Mouse (Mus musculus) midbrain, embryonic 16.5 days (tissue): ENCODE measurements around the gene L1cam. TPM values are rescaled to one million over a fixed set of nuclear protein-coding genes. Genes with fewer than 3 reads are reported as not detected.

Experiments used
- ATAC-seq: fragments of 200-750 bp; cut with Nextera tagmentation; 2 replicates; pipeline ENCODE4 v1.8.0; 2017; ENCODE audit warnings: moderate TSS enrichment
- H3K27ac ChIP-seq: fragments of 300-500 bp; sonication (generic); 2 replicates; pipeline ENCODE4 v1.5.1; 2014; ENCODE audit warnings: mild to moderate bottlenecking, low read length, mixed read lengths
- H3K27me3 ChIP-seq: fragments of 300-500 bp; sonication (generic); 2 replicates; pipeline ENCODE4 v1.6.1; 2014; ENCODE audit warnings: low read depth, low read length, mixed read lengths; ENCODE audit not compliant: control insufficient read depth, insufficient read depth
- H3K36me3 ChIP-seq: fragments of 300-500 bp; sonication (generic); 2 replicates; pipeline ENCODE4 v1.6.1; 2014; ENCODE audit warnings: mild to moderate bottlenecking, low read length, moderate library complexity, mixed read lengths; ENCODE audit not compliant: control insufficient read depth, insufficient read depth
- H3K4me1 ChIP-seq: fragments of 300-500 bp; sonication (generic); 2 replicates; pipeline ENCODE4 v1.6.1; 2014; ENCODE audit warnings: mild to moderate bottlenecking, low read length, mixed read lengths; ENCODE audit not compliant: control insufficient read depth, insufficient read depth
- H3K4me2 ChIP-seq: fragments of 300-500 bp; sonication (generic); 2 replicates; pipeline ENCODE4 v1.6.1; 2014; ENCODE audit warnings: mild to moderate bottlenecking, low read length, mixed read lengths
- H3K4me3 ChIP-seq: fragments of 300-500 bp; sonication (generic); 2 replicates; pipeline ENCODE4 v1.5.1; 2014; ENCODE audit warnings: low read depth, mild to moderate bottlenecking, low read length, moderate library complexity, mixed read lengths
- H3K9ac ChIP-seq: fragments of 300-500 bp; sonication (generic); 2 replicates; pipeline ENCODE4 v1.6.1; 2014; ENCODE audit warnings: low read depth, low read length, mixed read lengths
- H3K9me3 ChIP-seq: fragments of 300-500 bp; sonication (generic); replicated peaks from 2 replicates; pipeline ENCODE4 v1.6.1; 2014; ENCODE audit warnings: mild to moderate bottlenecking, low read length, mixed read lengths; ENCODE audit not compliant: control insufficient read depth, poor library complexity, severe bottlenecking
- WGBS: fragments of 180-500 bp; shearing (Covaris S2); extraction: QIAGEN DNeasy Blood & Tissue Kit; methylation state at CpG from one replicate; pipeline ENCODE4 v1.1.7; 2014; 5-methylcytosine and 5-hydroxymethylcytosine counted together
- polyA plus RNA-seq: library from polyadenylated mRNA; unstranded; fragments of >200 nt; fragmentation: Nextera tagmentation; extraction: Ambion mirVana; gene quantifications from 2 replicates; pipeline ENCODE4 v1.2.1, GENCODE M21; 2015

The L1cam gene
- polyA plus RNA-seq, 1 experiment from 2014 or later: 134 TPM

DNA sequence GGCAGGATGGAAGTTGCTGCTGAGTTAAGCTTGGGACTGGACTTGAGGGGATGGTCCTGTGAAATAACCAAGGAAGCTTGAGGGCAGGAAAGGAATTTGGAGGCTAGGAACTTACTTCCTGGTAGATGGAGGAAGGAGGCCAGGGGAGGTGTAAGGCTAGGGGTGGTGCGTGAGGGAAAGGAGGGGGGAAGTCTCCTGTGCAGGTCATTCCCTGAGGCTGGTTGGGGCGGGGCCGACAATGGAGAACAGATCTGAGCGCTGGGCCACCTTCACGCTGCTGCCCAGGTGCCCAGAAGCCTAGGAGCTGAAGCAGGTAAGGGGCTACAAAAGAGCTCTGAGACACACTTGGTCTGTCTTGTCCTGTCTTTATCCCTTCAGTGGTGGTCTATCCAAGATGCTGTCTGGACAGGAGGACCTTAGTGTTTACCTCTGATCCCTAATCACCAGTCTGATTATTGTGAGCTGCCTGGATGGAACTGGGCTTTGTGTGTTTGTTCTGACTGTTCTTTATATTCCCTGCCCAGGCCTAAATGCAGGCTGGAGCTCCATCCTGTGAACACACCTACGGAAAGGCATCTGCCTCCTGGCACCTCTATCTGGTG is 4.3 kb downstream of the L1cam start, which contains the start of gene Avpr2:
Gene Avpr2, plus strand, starts transcription at position 552 of the 602 bp plus-strand sequence.
- H3K9ac ChIP-seq: no peak within 1 kb of the TSS
- no peak within 1 kb of the TSS for H3K27ac ChIP-seq
- no peaks in the 10 kb centered on the region for H3K9me3 ChIP-seq
- WGBS: 89% methylated on average over 6 of the region's 6 CpGs
- ATAC-seq: no peak
- no peaks in the 10 kb centered on the region for H3K4me1 ChIP-seq
- H3K4me3 ChIP-seq: no peak within 1 kb of the TSS
- no peak within 1 kb of the TSS for H3K4me2 ChIP-seq
- H3K36me3 ChIP-seq: no peaks in the 10 kb centered on the region
- no peaks in the 10 kb centered on the region for H3K27me3 ChIP-seq

- Histone ChIP-seq H3K4me1 (peaks cover 11% of the 10 kb centered on the region), H3K4me2 (peak overlapping the region; percentile 60), H3K27me3 (no peaks in the 10 kb centered on the region), H3K4me3 (peak overlapping the region; percentile 59; the same call in 1 of the 2 replicates), H3K36me3 (no peaks in the 10 kb centered on the region), H3K9me3 (no peaks in the 10 kb centered on the region), H3K27ac (peak overlapping the region; percentile 80; the same call in 1 of the 2 replicates), H3K9ac (peak overlapping the region; percentile 74; the same call in 1 of the 2 replicates)
- 23% methylated on average over 6 of the region's 6 CpGs for WGBS
- ATAC-seq: peak; percentile 25
Measured at GRCm38 (mm10) chrX:73881463-73881862, 14.4 kb downstream of the L1cam start.

DNA sequence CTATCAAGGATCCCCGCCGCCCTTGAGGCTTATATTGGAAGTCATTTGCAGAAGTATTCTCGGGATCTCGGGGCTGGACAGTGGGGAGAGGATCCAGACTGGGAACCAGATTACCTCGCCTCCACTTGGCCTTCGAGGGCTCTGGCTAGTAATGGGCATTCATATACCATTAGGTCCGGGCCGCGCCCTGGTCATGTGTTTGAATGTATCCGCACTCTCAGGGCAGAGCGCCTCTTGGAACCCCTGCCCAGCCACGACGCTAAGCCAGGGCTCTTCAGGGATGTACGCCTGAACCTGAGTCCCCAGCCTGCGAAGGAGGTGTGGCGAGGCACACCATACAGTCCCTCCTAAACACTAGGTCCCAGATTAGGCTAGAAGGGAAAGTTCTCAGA is 14.9 kb downstream of the L1cam start:
- Histone ChIP-seq H3K36me3 (no peaks in the 10 kb centered on the region), H3K4me1 (peaks cover 15% of the 10 kb centered on the region)
- WGBS: 14% methylated on average over 16 of the region's 16 CpGs

GRCm38 (mm10) chrX:73880194-73881035 is 15.5 kb downstream of the L1cam start:
- Histone ChIP-seq H3K9ac (peak overlapping the region; percentile 74), H3K9me3 (no peaks in the 10 kb centered on the region), H3K27ac (peak overlapping the region; percentile 80), H3K4me1 (peaks cover 15% of the 10 kb centered on the region), H3K4me2 (peak overlapping the region; percentile 60), H3K27me3 (no peaks in the 10 kb centered on the region), H3K4me3 (peak overlapping the region; percentile 59), H3K36me3 (no peaks in the 10 kb centered on the region)
- ATAC-seq: peak; percentile 62
- WGBS: 21% methylated on average over 31 of the region's 48 CpGs

More for the DNA sequence above, 14.9 kb downstream of the L1cam start:
- Histone ChIP-seq H3K4me3 (peak overlapping the region; percentile 59), H3K9ac (peak overlapping the region; percentile 74), H3K9me3 (no peaks in the 10 kb centered on the region), H3K27ac (peak overlapping the region; percentile 80), H3K4me2 (peak overlapping the region; percentile 60), H3K27me3 (no peaks in the 10 kb centered on the region)
- ATAC-seq: peak; percentile 55

DNA sequence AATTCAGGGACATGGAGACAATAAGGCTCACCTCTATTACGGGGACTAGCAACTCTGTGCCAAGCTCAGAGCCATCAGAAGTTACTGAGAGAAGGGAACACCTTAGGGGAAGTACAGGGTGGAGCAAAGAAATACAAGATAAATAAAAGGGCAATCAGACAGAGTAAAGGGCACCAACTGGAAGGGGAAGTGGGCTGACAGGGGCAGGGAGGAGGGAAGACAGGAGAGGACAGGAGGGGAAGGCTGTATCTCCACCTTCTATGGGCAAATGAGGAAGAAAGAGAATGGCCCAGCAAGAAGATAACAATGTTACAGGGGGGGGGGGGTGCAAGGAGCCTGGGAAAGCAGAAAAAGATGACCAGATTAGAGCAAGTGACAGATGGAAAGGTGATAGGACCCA is 18.9 kb downstream of the L1cam start:
- Histone ChIP-seq H3K27ac (no peak overlapping the region), H3K27me3 (no peaks in the 10 kb centered on the region), H3K4me2 (peak overlapping the region; percentile 45), H3K4me3 (no peak overlapping the region), H3K9me3 (no peaks in the 10 kb centered on the region), H3K36me3 (no peaks in the 10 kb centered on the region), H3K4me1 (peaks cover 15% of the 10 kb centered on the region), H3K9ac (no peak overlapping the region)
- 83% methylated on average over 1 of the region's 1 CpGs for WGBS
- ATAC-seq: no peak

- H3K9ac ChIP-seq: no peak overlapping the region
- H3K36me3 ChIP-seq: no peaks in the 10 kb centered on the region
- peak overlapping the region; percentile 45 for H3K4me2 ChIP-seq
- peaks cover 17% of the 10 kb centered on the region for H3K4me1 ChIP-seq
- peak overlapping the region; percentile 11 for H3K4me3 ChIP-seq
- no peaks in the 10 kb centered on the region for H3K9me3 ChIP-seq
- no peaks in the 10 kb centered on the region for H3K27me3 ChIP-seq
- 84% methylated on average over 2 of the region's 2 CpGs for WGBS
- H3K27ac ChIP-seq: no peak overlapping the region
- no peak for ATAC-seq
Measured at GRCm38 (mm10) chrX:73875881-73876280, 20.0 kb downstream of the L1cam start.

DNA sequence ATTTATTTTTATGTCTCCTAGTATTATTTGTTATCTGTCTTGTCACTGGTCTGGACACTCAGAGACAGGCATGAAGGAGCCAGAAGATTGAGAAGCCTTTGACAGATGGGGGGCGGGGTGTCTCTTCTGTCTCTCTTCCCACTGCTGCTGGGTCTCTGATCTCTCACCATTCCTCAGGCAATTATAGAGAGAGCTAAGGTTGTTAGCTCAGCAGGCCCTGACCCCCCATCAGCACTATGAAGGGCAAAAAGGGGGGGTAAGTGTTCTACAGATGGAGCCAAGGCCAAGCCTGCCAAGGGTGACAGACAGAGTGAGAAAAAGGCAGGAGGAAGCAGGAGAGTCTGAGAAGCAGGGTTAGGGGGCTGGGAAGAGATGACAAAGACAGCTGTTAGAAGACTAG is 23.9 kb downstream of the L1cam start:
- H3K27ac ChIP-seq: peak overlapping the region; percentile 17; the same call in 1 of the 2 replicates
- WGBS: 64% methylated on average over 1 of the region's 1 CpGs
- no peaks in the 10 kb centered on the region for H3K9me3 ChIP-seq
- no peak overlapping the region for H3K9ac ChIP-seq
- peaks cover 26% of the 10 kb centered on the region for H3K4me1 ChIP-seq
- no peak overlapping the region for H3K4me3 ChIP-seq
- no peak overlapping the region for H3K4me2 ChIP-seq
- no peak for ATAC-seq
- no peaks in the 10 kb centered on the region for H3K36me3 ChIP-seq
- no peaks in the 10 kb centered on the region for H3K27me3 ChIP-seq

DNA sequence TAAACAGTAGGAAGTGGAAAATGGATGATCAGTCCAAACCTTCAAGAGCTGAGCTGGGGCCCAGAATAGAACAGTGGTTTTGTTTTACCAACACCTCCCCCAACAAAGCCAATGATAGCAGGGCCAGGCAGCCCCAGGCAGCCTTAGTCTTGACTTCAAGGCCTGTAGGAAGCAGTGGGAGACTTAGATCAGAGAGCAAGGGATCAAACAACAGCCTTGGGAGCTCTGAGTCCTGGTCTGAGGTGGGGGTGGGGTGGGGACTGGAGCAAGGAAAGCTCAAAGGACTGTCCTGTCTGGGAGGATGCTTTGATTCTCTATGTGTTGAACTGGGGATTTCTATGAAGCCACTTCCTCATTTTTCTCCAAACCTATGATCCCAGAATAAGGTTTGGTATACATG is 24.4 kb downstream of the L1cam start:
- Histone ChIP-seq H3K27ac (no peak overlapping the region), H3K4me3 (no peak overlapping the region), H3K27me3 (no peaks in the 10 kb centered on the region), H3K36me3 (no peaks in the 10 kb centered on the region), H3K4me1 (peaks cover 21% of the 10 kb centered on the region), H3K9ac (no peak overlapping the region), H3K9me3 (no peaks in the 10 kb centered on the region), H3K4me2 (no peak overlapping the region)
- ATAC-seq: no peak; the same call in 1 of the 2 replicates

DNA sequence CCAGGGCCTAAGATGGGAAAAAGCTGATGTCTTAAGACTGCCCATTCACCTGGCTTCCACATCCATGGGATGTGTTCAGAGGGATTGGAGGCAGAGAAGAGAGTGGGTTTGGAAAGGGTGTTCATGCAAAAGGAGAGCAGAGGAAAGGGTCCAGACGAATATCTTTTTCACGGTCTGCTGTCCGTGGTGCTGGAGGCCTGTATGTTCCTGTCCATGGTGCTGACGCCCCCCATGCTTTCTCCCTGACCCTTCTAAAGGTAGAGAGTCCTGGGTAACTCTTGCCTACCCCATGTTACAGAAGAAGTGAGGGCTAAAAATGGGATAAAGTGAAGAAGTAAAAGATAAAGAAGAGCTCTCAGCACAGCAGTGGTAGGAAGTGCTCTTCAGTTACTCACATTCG is 26.6 kb downstream of the L1cam start:
- 23% methylated on average over 5 of the region's 5 CpGs for WGBS
- Histone ChIP-seq H3K27ac (no peak overlapping the region), H3K36me3 (no peaks in the 10 kb centered on the region)

More for the DNA sequence above, 26.6 kb downstream of the L1cam start:
- Histone ChIP-seq H3K4me2 (no peak overlapping the region), H3K27me3 (no peaks in the 10 kb centered on the region), H3K9ac (no peak overlapping the region), H3K4me3 (no peak overlapping the region), H3K4me1 (peaks cover 25% of the 10 kb centered on the region), H3K9me3 (no peaks in the 10 kb centered on the region)
- ATAC-seq: no peak
